1 mouse cellular context compared by ENCODE assay signal in the genomic region with DNA sequence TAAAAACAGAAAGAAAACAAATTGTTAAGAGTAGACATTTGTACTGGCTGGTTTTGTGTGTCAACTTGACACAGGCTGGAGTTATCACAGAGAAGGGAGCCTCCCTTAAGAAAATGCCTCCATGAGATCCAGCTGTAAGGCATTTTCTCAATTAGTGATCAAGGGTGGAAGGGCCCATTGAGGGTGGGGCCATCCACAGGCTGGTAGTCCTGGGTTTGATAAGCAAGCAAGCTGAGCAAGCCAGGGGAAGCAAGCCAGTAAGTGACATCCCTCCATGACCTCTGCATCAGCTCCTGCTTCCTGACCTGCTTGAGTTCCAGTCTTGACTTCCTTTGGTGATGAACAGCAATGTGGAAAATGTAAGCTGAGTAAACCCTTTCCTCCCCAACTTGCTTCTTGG. TPM values are rescaled to one million over a fixed set of nuclear protein-coding genes. Genes with fewer than 3 reads are reported as not detected.
"Had no signal": no experiment of that assay in that cellular context is flagged by ENCODE, and none has a peak within 500 bp of the region (broad histone marks: within the 10 kb centered on the region; RNA-seq: fewer than 3 reads in every experiment).

No protein-coding gene starts in this region.

RNA-seq across cellular contexts. Expression of gene Pdzrn4, which starts 48.2 kb away (rescaled TPM):
- total RNA-seq: granulocyte monocyte progenitor cell, adult 5-6 weeks had no signal
